ENCODE assay signal across 15 mouse cellular contexts in genomic region chr11:34532131-34532530, GRCm38 (mm10).
"Had no signal": no experiment of that assay in that cellular context is flagged by ENCODE, and none has a peak within 500 bp of the region (broad histone marks: within the 10 kb centered on the region; RNA-seq: fewer than 3 reads in every experiment).

No protein-coding gene starts in this region.

- DNase-seq: heart, postnatal 14 days; heart, postnatal 36 days; heart, postnatal 4 days; kidney, adult 11 months; kidney, adult 18-20 months; kidney, adult 2 months; kidney, adult 8-10 months; kidney, adult 9 months; kidney, postnatal 10 days; kidney, postnatal 14 days; kidney, postnatal 25 days; kidney, postnatal 36 days; kidney, postnatal 4 days; layer of hippocampus, adult 9-11 months; layer of hippocampus, postnatal 36 days had no signal
